Mouse (Mus musculus): Measurements from ENCODE around the gene Nprl2. TPM values are rescaled to one million over a fixed set of nuclear protein-coding genes. Genes with fewer than 3 reads are reported as not detected.

The Nprl2 gene
- polyA plus RNA-seq, 1 experiment from 2014 or later = 32.0 TPM

DNA sequence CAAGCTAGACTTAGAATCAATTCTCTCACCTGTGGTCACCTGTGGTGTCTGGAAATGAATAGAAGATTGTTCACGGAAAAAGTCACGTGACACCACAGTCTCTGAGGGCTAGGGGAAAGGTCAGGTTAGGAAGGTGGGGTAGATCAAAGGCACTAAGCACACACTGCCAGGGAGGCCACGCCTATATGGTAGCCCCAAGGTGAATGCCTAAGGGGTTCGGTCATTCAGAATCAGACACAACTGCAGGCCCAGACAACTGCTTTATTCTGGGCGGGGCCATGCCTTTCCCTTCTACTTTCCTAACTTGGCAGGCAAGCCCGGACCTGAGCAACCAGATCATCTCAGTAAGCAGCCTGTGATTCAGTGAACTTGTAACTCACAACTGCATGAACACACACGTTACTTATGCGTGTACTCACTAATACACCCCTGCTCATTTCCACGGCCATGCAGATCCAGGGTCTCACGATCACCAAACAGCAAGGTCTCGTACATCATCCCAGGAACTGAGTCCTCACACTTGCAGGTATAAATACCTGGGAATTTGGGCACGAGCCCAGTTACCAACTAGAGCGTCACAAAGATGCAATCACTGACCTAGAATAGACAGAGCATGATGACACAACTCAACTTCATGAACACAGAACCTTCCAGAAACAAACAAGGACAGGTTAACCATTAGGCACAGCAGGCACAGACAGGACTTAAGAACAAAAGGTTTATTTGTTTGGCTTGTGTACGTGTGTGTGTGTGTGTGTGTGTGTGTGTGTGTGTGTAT lies 33.7 kb downstream of the Nprl2 start:
- TF ChIP-seq CTCF (IDR thresholded peaks at IDR 0.05) = no peak
- ChIA-PET CTCF (interaction anchor here (1.1 kb wide), 1 partner anchor 10 kb away, joined by 3 read pairs; no protein-coding TSS in a partner anchor), POLR2A (interaction anchor here (0.8 to 1.2 kb wide), 2 partner anchors 18 to 19 kb away, joined by 3 read pairs; no protein-coding TSS in a partner anchor)
- DNase-seq (ENCODE audit: low read depth, low spot score) (no peak), ATAC-seq (no peak)
- in situ Hi-C loops (cut with MboI; ENCODE audit: low pct_unique_long_range_greater_than_20kb) = no loop called here
- H3K27me3 ChIP-seq = no peaks in the 10 kb centered on the region

DNA sequence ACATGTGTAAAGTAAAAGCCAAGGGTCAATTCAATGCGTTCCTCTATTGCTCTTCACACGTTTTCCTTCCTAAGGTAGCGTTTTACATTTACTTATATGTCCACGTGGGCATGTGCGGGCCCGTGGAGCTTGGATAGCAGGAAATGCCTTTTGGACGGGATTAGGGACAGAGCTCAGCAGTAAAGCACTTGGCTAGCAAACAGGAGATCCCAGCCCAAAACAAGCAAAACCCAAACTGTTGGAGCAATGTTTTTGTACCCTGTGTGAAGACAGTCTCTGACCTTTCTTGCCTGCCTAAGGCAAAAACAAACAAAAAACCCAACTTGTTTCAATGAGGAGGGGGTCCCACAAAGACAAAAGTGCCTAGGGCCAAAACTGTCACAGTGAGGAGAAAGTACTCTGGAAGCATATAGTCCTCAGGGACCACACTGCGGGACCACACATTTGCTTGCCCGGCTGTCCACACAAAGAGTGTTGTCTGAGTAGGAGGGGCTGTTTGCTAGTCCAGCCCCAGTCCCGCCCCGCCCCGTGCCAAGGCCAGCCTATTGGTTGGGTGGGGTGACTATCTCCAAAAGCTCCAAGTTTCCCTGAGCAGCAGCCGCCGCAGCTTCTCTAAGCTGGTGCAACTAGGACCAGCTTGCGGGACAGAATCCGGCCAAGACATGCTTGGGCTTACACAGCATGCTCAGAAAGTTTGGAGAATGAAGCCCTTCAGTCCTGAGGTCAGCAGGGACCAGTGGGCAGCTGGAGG lies 34.5 kb downstream of the Nprl2 start, which contains the start of gene Hyal1:
Hyal1 (plus strand) TSS at position 571 of the 751 bp plus-strand sequence.
- in situ Hi-C loops (cut with MboI; ENCODE audit: low pct_unique_long_range_greater_than_20kb) = no loop called here
- no peak for ATAC-seq

DNA sequence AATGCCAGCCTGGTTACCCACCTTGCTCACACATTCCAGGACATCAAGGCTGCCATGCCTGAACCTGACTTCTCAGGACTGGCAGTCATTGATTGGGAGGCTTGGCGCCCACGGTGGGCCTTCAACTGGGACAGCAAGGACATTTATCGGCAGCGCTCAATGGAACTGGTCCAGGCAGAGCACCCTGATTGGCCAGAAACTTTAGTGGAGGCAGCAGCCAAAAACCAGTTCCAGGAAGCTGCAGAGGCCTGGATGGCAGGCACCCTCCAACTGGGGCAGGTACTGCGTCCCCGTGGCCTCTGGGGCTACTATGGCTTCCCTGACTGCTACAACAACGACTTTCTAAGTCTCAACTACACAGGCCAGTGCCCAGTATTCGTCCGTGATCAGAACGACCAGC lies 35.8 kb downstream of the Nprl2 start:
- ATAC-seq (no peak), DNase-seq (ENCODE audit: low read depth, low spot score) (no peak)
- no peaks in the 10 kb centered on the region for H3K27me3 ChIP-seq
- ChIA-PET POLR2A (no interaction called here), CTCF (interaction anchor here (2.8 kb wide), 1 partner anchor 12 kb away, joined by 9 read pairs; no protein-coding TSS in a partner anchor)
- in situ Hi-C loops (cut with MboI; ENCODE audit: low pct_unique_long_range_greater_than_20kb) = no loop called here
- no peak for TF ChIP-seq CTCF (IDR thresholded peaks at IDR 0.05)

More for the DNA sequence above, 34.5 kb downstream of the Nprl2 start, which contains the start of gene Hyal1:
- no peak for DNase-seq (ENCODE audit: low read depth, low spot score)
- ChIA-PET CTCF (interaction anchor here (1.2 kb wide), 1 partner anchor 11 kb away, joined by 4 read pairs; no protein-coding TSS in a partner anchor), POLR2A (no interaction called here)
- H3K27me3 ChIP-seq = no peaks in the 10 kb centered on the region
- no peak for TF ChIP-seq CTCF (IDR thresholded peaks at IDR 0.05)

DNA sequence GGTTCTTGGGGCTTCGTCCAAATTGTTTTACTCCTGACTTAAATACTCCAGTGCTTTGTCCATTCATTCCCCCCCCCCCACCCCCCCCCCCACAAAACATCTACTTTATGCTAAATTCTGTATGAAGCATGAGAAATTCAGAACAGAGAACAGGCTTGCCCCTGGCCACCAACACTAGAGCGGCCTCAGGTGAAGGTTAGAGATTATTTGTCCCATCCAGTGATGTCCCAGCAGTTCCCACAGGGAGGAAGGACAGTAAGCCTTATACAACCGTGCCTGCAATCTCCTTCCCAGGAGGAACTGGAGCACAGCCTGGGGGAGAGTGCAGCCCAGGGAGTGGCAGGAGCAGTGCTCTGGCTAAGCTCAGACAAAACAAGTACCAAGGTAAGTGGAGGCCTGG lies 36.6 kb downstream of the Nprl2 start, which contains the start of gene Naa80:
Naa80 (plus strand) TSS at position 301 of the 400 bp plus-strand sequence.
- DNase-seq (ENCODE audit: low read depth, low spot score) = no peak
- TF ChIP-seq CTCF (IDR thresholded peaks at IDR 0.05) = no peak
- no peak for ATAC-seq
- POLR2A ChIA-PET = interaction anchor here (1.2 kb wide), 1 partner anchor 9 kb away, joined by 4 read pairs; the partner anchor contains the start of gene Ifrd2
- CTCF ChIA-PET = interaction anchor here (2.8 to 2.9 kb wide), 2 partner anchors 9 to 13 kb away, joined by 9 to 19 read pairs; partner anchors contain the start of gene Hyal2
- H3K27me3 ChIP-seq = no peaks in the 10 kb centered on the region
- in situ Hi-C loops (cut with MboI; ENCODE audit: low pct_unique_long_range_greater_than_20kb) = no loop called here

DNA sequence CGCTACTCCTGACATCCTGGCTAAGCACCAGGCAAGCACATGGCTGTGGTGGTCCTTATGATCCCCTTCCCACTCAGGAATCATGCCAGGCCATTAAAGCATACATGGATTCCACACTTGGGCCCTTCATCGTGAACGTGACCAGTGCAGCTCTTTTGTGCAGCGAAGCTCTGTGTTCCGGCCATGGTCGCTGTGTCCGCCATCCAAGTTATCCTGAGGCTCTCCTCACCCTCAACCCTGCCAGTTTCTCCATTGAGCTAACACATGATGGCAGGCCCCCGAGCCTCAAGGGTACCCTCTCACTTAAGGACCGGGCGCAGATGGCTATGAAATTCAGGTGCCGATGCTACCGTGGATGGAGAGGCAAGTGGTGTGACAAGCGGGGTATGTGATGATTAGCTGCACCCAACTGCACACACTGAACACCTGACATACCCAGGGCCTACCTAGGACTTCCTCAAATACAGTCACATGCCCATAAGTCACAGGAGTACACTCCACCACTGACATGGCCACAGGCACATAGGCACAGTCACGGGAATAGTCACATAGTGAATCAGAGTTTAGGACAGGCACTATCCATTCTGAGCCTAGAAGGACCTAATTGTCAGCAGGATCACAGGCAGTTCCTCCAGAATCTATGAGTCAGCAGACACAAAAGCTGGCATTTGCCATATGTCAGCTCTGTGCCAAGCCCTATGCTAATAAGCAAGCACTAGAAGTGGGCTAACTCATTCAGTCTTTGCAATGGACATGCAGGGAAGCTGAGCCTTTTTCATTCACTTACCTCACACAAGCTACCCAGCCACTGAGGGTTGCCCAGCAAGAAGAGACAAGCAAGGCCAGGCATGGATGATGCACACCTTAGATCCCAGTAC lies 37.2 kb downstream of the Nprl2 start:
- ChIA-PET CTCF (interaction anchor here (1.2 to 2.9 kb wide), 5 partner anchors 9 to 65 kb away, joined by 3 to 19 read pairs (median 9); partner anchors contain the start of gene Hyal2), POLR2A (interaction anchor here (0.5 to 3.2 kb wide), 4 partner anchors 8 to 295 kb away, joined by 3 to 9 read pairs (median 4); partner anchors contain the start of genes Ifrd2 and Tusc2)
- H3K27me3 ChIP-seq = no peaks in the 10 kb centered on the region
- ATAC-seq (peak; percentile 40), DNase-seq (ENCODE audit: low read depth, low spot score) (no peak)
- no peak for TF ChIP-seq CTCF (IDR thresholded peaks at IDR 0.05)
- in situ Hi-C loops (cut with MboI; ENCODE audit: low pct_unique_long_range_greater_than_20kb) = no loop called here

DNA sequence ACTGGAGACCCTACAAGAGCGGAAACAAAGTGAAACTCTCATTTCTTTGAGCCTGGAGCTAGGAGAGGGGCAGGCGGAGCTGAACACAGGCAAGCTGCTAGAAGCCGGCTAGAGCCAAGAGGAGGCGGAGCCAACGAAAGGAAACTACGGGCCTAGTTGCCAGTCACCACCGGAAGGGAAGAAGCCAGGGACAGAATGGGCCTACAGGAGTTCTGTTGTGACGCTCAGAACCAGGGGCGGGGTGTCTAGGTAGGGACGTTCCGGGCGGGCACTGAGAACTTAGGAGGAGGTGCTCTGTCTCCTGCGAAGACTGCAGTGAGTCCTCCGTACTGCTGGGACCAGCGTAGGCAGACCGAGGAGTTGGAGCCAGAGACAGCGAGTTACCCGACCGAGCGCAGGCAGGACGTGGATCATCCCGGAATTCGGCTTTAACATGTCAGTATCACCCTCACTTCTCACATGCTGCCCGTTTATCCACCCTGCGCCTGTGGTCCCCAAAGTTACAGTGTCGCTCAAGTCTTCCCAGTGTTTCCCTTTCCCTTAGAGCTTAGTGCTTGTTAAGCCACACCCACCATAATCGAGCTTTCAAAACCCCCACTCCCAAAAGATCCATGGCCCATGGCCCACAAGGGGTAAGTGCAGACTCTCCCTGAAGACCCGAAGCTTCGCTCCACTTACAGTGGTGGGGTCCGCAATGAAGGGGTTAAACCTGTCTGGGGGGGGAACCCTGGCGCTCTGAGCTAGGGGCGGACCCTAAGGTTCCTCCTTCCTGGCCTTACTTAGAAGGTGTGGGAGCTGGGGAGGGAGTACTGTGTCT lies 38.7 kb downstream of the Nprl2 start, which contains the start of gene Hyal3:
Hyal3 (plus strand) TSS at position 318 of the 817 bp plus-strand sequence.
- TF ChIP-seq CTCF (IDR thresholded peaks at IDR 0.05) = no peak

DNA sequence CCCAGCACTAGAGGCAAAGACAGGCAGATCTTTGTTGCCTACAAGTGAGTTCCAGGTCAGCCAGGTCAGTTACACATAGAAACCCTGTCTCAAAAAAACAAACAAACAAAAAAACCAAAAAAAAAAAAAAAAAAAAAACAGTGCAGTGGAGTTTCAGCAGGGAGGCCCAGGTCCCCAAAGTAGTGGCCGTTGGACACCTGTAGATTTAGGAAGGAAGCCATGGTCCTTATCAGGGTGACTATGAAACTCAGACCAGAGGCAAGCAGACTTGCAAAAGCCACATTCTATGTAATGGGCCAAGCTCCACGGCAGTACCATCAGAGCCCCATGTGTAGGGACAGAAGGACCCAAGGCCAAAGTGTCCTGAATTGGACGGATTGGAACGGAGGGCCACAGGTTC lies 39.6 kb downstream of the Nprl2 start:
- no peaks in the 10 kb centered on the region for H3K27me3 ChIP-seq
- no peak for TF ChIP-seq CTCF (IDR thresholded peaks at IDR 0.05)
- in situ Hi-C loops (cut with MboI; ENCODE audit: low pct_unique_long_range_greater_than_20kb) = no loop called here
- no peak for DNase-seq (ENCODE audit: low read depth, low spot score)
- POLR2A ChIA-PET = interaction anchor here (0.5 to 3.2 kb wide), 3 partner anchors 12 to 27 kb away, joined by 3 to 9 read pairs (median 8); partner anchors contain the start of gene Tusc2
- no peak for ATAC-seq
- CTCF ChIA-PET = interaction anchor here (1.0 kb wide), 1 partner anchor 44 kb away, joined by 3 read pairs; no protein-coding TSS in a partner anchor

More for the DNA sequence above, 38.7 kb downstream of the Nprl2 start, which contains the start of gene Hyal3:
- peak; percentile 69 for ATAC-seq
- CTCF ChIA-PET = interaction anchor here (1.0 to 2.9 kb wide), 6 partner anchors 11 to 64 kb away, joined by 3 to 19 read pairs (median 7); partner anchors contain the start of gene Hyal2
- in situ Hi-C loops (cut with MboI; ENCODE audit: low pct_unique_long_range_greater_than_20kb) = no loop called here
- DNase-seq (ENCODE audit: low read depth, low spot score) = no peak
- no peaks in the 10 kb centered on the region for H3K27me3 ChIP-seq
- POLR2A ChIA-PET = interaction anchor here (0.5 to 3.2 kb wide), 4 partner anchors 11 to 28 kb away, joined by 3 to 9 read pairs (median 6); partner anchors contain the start of gene Tusc2

DNA sequence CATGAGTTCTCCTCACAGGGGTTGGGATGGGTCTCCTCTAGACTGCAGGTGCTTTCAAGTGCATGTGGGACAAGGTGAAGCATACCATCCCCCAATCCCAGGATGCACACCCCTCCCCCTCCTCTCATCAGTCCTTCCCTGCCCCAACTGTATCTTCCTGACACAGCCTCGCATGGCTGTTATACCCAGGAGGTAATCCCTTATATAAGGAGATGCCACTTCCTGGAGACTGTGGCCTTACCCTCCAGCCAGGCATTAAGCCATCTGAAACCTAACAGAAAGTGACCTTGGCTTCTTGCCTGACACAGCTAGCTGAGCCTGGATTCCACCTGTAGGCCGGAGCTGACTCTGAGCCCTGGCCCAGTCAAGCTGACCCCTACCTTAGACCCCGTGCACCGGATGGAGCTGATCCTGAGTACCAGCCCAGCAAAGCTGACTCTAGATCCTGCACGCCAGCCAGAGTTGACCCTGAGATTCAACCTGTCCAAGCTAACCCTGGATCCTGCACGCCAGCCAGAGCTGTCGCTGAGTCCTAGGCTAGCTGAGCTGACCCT lies 40.6 kb downstream of the Nprl2 start:
- H3K27me3 ChIP-seq = no peaks in the 10 kb centered on the region
- ChIA-PET POLR2A (interaction anchor here (1.1 to 3.2 kb wide), 2 partner anchors 17 to 20 kb away, joined by 3 to 9 read pairs; partner anchors contain the start of gene Tusc2), CTCF (no interaction called here)
- in situ Hi-C loops (cut with MboI; ENCODE audit: low pct_unique_long_range_greater_than_20kb) = no loop called here
- no peak for DNase-seq (ENCODE audit: low read depth, low spot score)
- TF ChIP-seq CTCF (IDR thresholded peaks at IDR 0.05) = no peak
- ATAC-seq = no peak
